Mouse (Mus musculus) liver, embryonic 12.5 days (tissue): ENCODE results near the gene Slc17a5. TPM values are rescaled to one million over a fixed set of nuclear protein-coding genes. Genes with fewer than 3 reads are reported as not detected.
A peak's percentile ranks its signal among the peaks of the same experiment; 100 is the strongest.
"Not testable (repeated sequence)": the region's sequence is repeated elsewhere in the genome, so short reads cannot be mapped to it uniquely, and the experiment has no call there.

Experiments used
- ATAC-seq: fragments of 200-750 bp; cut with Nextera tagmentation; 2 replicates; pipeline ENCODE4 v1.8.0; 2017; ENCODE audit warnings: moderate number of reproducible peaks, mild to moderate bottlenecking, moderate library complexity
- H3K27ac ChIP-seq: fragments of 300-500 bp; sonication (generic); 2 replicates; pipeline ENCODE4 v1.5.1; 2016; ENCODE audit warnings: mild to moderate bottlenecking
- H3K27me3 ChIP-seq: fragments of 300-500 bp; sonication (generic); replicated peaks from 2 replicates; pipeline ENCODE4 v1.6.1; 2016; ENCODE audit warnings: mild to moderate bottlenecking, moderate library complexity
- H3K36me3 ChIP-seq: fragments of 300-500 bp; sonication (generic); 2 replicates; pipeline ENCODE4 v1.6.1; 2016; ENCODE audit warnings: mild to moderate bottlenecking, moderate library complexity
- H3K4me1 ChIP-seq: fragments of 300-500 bp; sonication (generic); 2 replicates; pipeline ENCODE4 v1.6.1; 2016
- H3K4me2 ChIP-seq: fragments of 300-500 bp; sonication (generic); 2 replicates; pipeline ENCODE4 v1.6.1; 2016; ENCODE audit warnings: mild to moderate bottlenecking, moderate library complexity
- H3K4me3 ChIP-seq: fragments of 300-500 bp; sonication (generic); 2 replicates; pipeline ENCODE4 v1.5.1; 2016; ENCODE audit warnings: mild to moderate bottlenecking, moderate library complexity
- H3K9ac ChIP-seq: fragments of 300-500 bp; sonication (generic); 2 replicates; pipeline ENCODE4 v1.6.1; 2016; ENCODE audit warnings: mild to moderate bottlenecking, moderate library complexity
- H3K9me3 ChIP-seq: fragments of 300-500 bp; sonication (generic); replicated peaks from 2 replicates; pipeline ENCODE4 v1.6.1; 2016; ENCODE audit warnings: mild to moderate bottlenecking, moderate library complexity
- WGBS: fragments of 180-500 bp; shearing (Covaris S2); methylation state at CpG from one replicate; pipeline ENCODE4 v1.1.7; 2016; ENCODE audit not compliant: insufficient replicate concordance; 5-methylcytosine and 5-hydroxymethylcytosine counted together
- polyA plus RNA-seq: library from polyadenylated mRNA; unstranded; fragments of >200 nt; fragmentation: Nextera tagmentation; extraction: Ambion mirVana; gene quantifications from 2 replicates; pipeline ENCODE4 v1.2.1, GENCODE M21; 2016

Gene Slc17a5
- polyA plus RNA-seq, 1 experiment from 2014 or later = 5.6 TPM

DNA sequence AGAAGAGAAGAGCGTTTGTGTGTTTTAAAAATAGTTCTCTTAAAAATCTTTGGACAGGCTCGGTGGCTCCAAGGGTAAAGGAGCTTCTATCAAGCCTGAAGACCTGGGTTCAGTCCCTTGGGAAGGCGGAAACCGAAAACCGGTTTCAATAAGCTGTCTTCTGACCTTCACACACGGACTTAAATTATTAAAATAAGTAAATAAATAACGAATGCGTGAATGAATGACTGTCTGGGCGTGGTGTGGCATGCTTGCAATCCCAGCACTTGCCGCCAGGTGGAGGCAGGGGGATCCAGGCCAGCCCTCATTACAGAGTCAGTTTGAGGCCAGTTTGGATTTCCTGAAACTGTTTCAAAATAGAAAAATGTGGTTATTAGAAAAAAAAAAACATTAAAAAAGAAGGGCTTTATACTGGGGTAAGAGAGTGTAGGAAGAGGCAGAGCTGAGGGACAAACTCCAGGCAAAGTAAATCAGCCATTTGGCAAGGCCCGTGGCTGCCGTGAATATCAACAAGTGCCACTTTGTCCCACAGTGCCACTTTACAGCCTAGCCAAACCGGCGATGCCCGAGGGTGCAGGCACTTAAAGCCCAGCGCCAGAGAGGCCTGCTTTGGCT is 60.0 kb downstream of the Slc17a5 start:
- H3K27ac ChIP-seq = peak overlapping the region; percentile 80
- WGBS = 6% methylated on average over 16 of the region's 16 CpGs
- peaks cover 26% of the 10 kb centered on the region for H3K4me1 ChIP-seq
- peak overlapping the region; percentile 73 for H3K9ac ChIP-seq
- peak overlapping the region; percentile 94 for H3K4me2 ChIP-seq
- H3K4me3 ChIP-seq = peak overlapping the region; percentile 65
- ATAC-seq = peak; percentile 60
- no peaks in the 10 kb centered on the region for H3K9me3 ChIP-seq
- no peaks in the 10 kb centered on the region for H3K36me3 ChIP-seq
- no peaks in the 10 kb centered on the region; the same call in 1 of the 2 replicates for H3K27me3 ChIP-seq

- WGBS = under 1% methylated on average over 24 of the region's 24 CpGs
- no peaks in the 10 kb centered on the region for H3K9me3 ChIP-seq
- H3K4me2 ChIP-seq = peak overlapping the region; percentile 94
- peak; percentile 68 for ATAC-seq
- H3K36me3 ChIP-seq = no peaks in the 10 kb centered on the region
- peak overlapping the region; percentile 80 for H3K27ac ChIP-seq
- H3K27me3 ChIP-seq = no peaks in the 10 kb centered on the region; the same call in 1 of the 2 replicates
- peak overlapping the region; percentile 65 for H3K4me3 ChIP-seq
- peak overlapping the region; percentile 73 for H3K9ac ChIP-seq
- H3K4me1 ChIP-seq = peaks cover 26% of the 10 kb centered on the region
Observed at GRCm38 (mm10) chr9:78527301-78527761, 60.5 kb downstream of the Slc17a5 start.

- no peaks in the 10 kb centered on the region for H3K36me3 ChIP-seq
- H3K4me3 ChIP-seq = no peak overlapping the region
- H3K9ac ChIP-seq = no peak overlapping the region
- H3K9me3 ChIP-seq = no peaks in the 10 kb centered on the region
- H3K27ac ChIP-seq = no peak overlapping the region
- WGBS = 72% methylated on average over 2 of the region's 2 CpGs
- no peaks in the 10 kb centered on the region; the same call in 1 of the 2 replicates for H3K27me3 ChIP-seq
- no peak overlapping the region for H3K4me2 ChIP-seq
- peaks cover 24% of the 10 kb centered on the region for H3K4me1 ChIP-seq
- no peak for ATAC-seq
Observed at GRCm38 (mm10) chr9:78526206-78526605, 61.6 kb downstream of the Slc17a5 start.

GRCm38 (mm10) chr9:78525451-78526135 is 62.2 kb downstream of the Slc17a5 start:
- WGBS = 85% methylated on average over 17 of the region's 17 CpGs
- ATAC-seq = no peak
- no peak overlapping the region for H3K27ac ChIP-seq

DNA sequence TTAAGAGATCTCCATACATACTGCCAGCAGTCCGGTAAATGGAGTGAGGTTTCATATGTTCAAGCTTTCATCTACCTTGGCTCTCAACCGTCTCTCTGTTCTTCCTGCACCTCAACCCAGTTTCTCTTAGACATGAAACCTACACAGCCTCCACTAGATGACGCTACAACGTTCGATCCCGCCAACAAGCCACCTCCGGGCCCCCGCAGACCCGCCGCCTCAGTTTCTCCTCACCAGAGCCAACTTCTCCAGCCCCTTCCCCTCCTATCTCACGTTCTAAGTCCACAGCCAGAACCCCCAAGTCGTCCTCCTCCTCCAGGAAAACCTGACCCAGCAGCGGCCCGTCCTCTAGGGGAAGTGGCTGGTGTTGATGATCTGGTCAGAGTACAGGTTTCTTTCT is 66.2 kb downstream of the Slc17a5 start:
- Histone ChIP-seq H3K4me1 (peaks cover 36% of the 10 kb centered on the region), H3K4me3 (peak overlapping the region; percentile 64), H3K4me2 (peak overlapping the region; percentile 92), H3K27me3 (no peaks in the 10 kb centered on the region; the same call in 1 of the 2 replicates), H3K9me3 (no peaks in the 10 kb centered on the region), H3K36me3 (no peaks in the 10 kb centered on the region), H3K27ac (peak overlapping the region; percentile 69), H3K9ac (peak overlapping the region; percentile 65)
- peak; percentile 11; the same call in 1 of the 2 replicates for ATAC-seq
- 10% methylated on average over 14 of the region's 14 CpGs for WGBS

More at GRCm38 (mm10) chr9:78525451-78526135, 62.2 kb downstream of the Slc17a5 start:
- Histone ChIP-seq H3K4me1 (peaks cover 30% of the 10 kb centered on the region), H3K9me3 (no peaks in the 10 kb centered on the region), H3K36me3 (no peaks in the 10 kb centered on the region), H3K27me3 (no peaks in the 10 kb centered on the region; the same call in 1 of the 2 replicates), H3K4me3 (no peak overlapping the region), H3K4me2 (no peak overlapping the region), H3K9ac (no peak overlapping the region)

GRCm38 (mm10) chr9:78520780-78521601 is 66.8 kb downstream of the Slc17a5 start:
- H3K27me3 ChIP-seq = no peaks in the 10 kb centered on the region; the same call in 1 of the 2 replicates
- peaks cover 37% of the 10 kb centered on the region for H3K4me1 ChIP-seq
- ATAC-seq = peak; percentile 28
- peak overlapping the region; percentile 69 for H3K27ac ChIP-seq
- 1% methylated on average over 40 of the region's 40 CpGs for WGBS
- H3K9me3 ChIP-seq = no peaks in the 10 kb centered on the region
- peak overlapping the region; percentile 92 for H3K4me2 ChIP-seq
- peak overlapping the region; percentile 65 for H3K9ac ChIP-seq
- H3K36me3 ChIP-seq = no peaks in the 10 kb centered on the region
- H3K4me3 ChIP-seq = peak overlapping the region; percentile 64

DNA sequence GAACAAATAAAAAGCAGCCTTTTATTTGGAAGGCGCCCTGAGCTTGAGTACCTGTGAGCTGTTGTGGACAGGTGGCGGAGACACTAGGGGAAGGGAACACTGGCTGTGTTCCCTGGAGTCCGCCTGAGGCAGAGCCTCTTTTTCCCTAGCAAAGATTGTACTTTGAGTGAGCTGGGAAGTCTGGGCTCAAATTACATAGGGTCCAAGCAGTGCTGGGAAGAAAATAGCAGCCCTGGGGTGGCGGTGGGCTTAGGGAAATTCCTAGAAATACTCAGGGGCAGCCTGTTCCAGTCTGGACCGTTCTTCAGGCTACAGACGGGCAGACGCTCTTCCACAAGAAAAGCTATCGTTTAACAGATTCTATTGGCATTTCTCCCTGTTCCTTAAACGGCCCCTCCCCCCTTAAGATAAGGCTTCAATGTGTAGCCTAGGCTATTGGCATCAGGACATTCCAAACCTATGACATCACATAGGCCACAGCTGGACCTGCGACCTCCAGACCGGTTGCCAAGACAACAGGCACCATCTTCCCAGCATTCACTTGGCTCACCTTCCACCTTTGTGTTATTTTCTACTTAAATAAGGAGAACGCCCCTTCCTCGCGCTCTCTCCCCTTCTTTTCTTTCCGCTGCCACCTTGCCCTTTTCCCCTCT is 67.6 kb downstream of the Slc17a5 start:
- WGBS = 21% methylated on average over 15 of the region's 15 CpGs
- Histone ChIP-seq H3K9me3 (no peaks in the 10 kb centered on the region), H3K4me1 (peaks cover 44% of the 10 kb centered on the region), H3K27ac (peak overlapping the region; percentile 69), H3K36me3 (no peaks in the 10 kb centered on the region), H3K4me3 (peak overlapping the region; percentile 64), H3K27me3 (no peaks in the 10 kb centered on the region; the same call in 1 of the 2 replicates), H3K4me2 (peak overlapping the region; percentile 92), H3K9ac (peak overlapping the region; percentile 65)
- peak; percentile 30; the same call in 1 of the 2 replicates for ATAC-seq

- not testable (repeated sequence) for H3K9ac ChIP-seq, H3K4me3 ChIP-seq, H3K4me2 ChIP-seq, H3K9me3 ChIP-seq, H3K27me3 ChIP-seq, H3K36me3 ChIP-seq, ATAC-seq
- H3K4me1 ChIP-seq = peaks cover 66% of the 10 kb centered on the region
- 57% methylated on average over 3 of the region's 3 CpGs for WGBS
- H3K27ac ChIP-seq = peak overlapping the region; percentile 49
Observed at GRCm38 (mm10) chr9:78517237-78517636, 70.6 kb downstream of the Slc17a5 start.

DNA sequence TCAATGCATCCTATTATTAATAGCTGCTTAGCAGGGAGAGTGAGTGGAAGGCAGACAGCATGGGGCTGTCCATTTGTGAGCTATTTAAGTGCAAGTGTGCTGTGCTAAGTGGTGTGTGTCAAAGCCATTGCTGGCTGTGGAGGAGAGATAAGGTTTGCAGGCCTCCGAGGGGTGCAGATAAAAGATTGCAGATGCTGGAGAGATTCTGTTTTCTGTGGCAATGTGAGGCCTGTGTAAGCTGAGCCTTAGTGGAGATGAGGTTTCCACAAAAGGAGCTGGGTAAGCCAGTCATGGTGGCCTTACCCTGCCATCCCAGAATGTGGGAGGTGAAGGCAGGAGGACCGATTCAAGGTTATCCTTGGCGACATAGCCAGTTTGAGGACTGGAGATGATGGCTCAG is 71.7 kb downstream of the Slc17a5 start:
- Histone ChIP-seq H3K36me3 (no peaks in the 10 kb centered on the region), H3K27me3 (no peaks in the 10 kb centered on the region), H3K4me3 (0 out of 2 replicates have a peak overlapping the region, but pooled peaks have one; percentile 1), H3K9ac (no peak overlapping the region), H3K4me2 (peak overlapping the region; percentile 53), H3K4me1 (peaks cover 58% of the 10 kb centered on the region), H3K9me3 (no peaks in the 10 kb centered on the region), H3K27ac (peak overlapping the region; percentile 54; the same call in 1 of the 2 replicates)
- 22% methylated on average over 3 of the region's 3 CpGs for WGBS
- peak; percentile 90 for ATAC-seq

DNA sequence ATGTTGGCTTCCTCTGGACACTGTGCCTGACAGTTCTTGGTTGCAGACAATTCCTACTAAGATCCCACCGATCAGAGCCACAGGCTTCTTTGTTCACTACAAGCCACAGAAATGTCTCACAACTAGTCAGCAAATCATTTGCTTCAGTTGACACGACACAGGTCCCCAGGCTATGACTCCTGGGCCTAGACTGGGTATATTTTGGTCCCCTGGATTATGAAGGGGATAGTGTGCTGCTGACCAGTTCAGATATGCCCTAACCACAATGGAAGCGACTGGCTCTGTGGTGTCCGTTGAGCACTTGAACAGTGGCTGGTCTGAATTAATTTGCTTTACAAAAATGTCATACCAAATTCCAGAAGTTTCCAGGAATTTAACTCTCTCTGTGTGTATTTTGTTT is 73.2 kb downstream of the Slc17a5 start:
- Histone ChIP-seq H3K36me3 (no peaks in the 10 kb centered on the region), H3K27ac (no peak overlapping the region; the same call in 1 of the 2 replicates), H3K4me3 (no peak overlapping the region), H3K4me2 (no peak overlapping the region), H3K4me1 (peaks cover 44% of the 10 kb centered on the region), H3K27me3 (no peaks in the 10 kb centered on the region), H3K9me3 (no peaks in the 10 kb centered on the region), H3K9ac (no peak overlapping the region)
- ATAC-seq = no peak
- 64% methylated on average over 4 of the region's 4 CpGs for WGBS

GRCm38 (mm10) chr9:78513776-78514500 is 73.9 kb downstream of the Slc17a5 start:
- ATAC-seq = no peak
- H3K27me3 ChIP-seq = no peaks in the 10 kb centered on the region
- no peak overlapping the region for H3K9ac ChIP-seq
- no peaks in the 10 kb centered on the region for H3K9me3 ChIP-seq
- 53% methylated on average over 6 of the region's 6 CpGs for WGBS
- no peak overlapping the region for H3K4me3 ChIP-seq
- no peak overlapping the region for H3K4me2 ChIP-seq
- H3K4me1 ChIP-seq = peaks cover 41% of the 10 kb centered on the region
- peak overlapping the region; percentile 40; the same call in 1 of the 2 replicates for H3K27ac ChIP-seq
- H3K36me3 ChIP-seq = no peaks in the 10 kb centered on the region
